Mouse (Mus musculus): ENCODE data around the gene Cd300a.

DNA sequence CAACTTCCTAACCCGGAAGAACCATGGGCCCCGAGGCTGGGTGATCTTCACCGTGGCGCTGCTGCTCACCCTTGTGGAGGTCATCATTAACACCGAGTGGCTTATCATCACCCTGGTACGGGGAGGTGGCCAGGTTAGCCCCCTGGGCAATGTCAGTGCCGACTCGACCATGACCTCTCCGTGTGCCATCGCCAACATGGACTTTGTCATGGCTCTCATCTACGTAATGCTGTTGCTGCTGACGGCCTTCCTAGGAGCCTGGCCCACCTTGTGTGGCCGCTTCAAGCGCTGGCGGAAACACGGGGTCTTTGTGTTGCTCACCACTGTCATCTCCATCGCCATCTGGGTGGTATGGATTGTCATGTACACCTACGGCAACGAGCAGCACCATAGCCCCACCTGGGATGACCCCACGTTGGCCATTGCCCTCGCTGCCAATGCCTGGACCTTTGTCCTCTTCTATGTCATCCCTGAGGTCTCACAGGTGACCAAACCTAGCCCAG lies 25.9 kb upstream of the Cd300a start:
- TF ChIP-seq EP300 (IDR thresholded peaks at IDR 0.05; ENCODE audit: insufficient read depth, low read depth, low read length) = no peak
- TF ChIP-seq CTCF (IDR thresholded peaks at IDR 0.05; ENCODE audit: low read depth, low read length) = no peak
